Mouse (Mus musculus): Measurements from ENCODE around the gene Man2a1. TPM values are rescaled to one million over a fixed set of nuclear protein-coding genes. Genes with fewer than 3 reads are reported as not detected.

Man2a1 gene
- 54.6 TPM for polyA plus RNA-seq (2014; fragmentation: Illumina TruSeq; extraction: RNeasy Lipid Tissue Mini Kit (QIAGEN cat#74804); ENCODE audit: low read depth, low replicate concordance)

GRCm38 (mm10) chr17:64600372-64601090 lies at the start of gene Man2a1:
Man2a1 (plus strand) TSS chr17:64600736.

Other genes starting within 250 kb of the Man2a1 start
- gene 4930583I09Rik, start 235.3 kb downstream of the Man2a1 start, polyA plus RNA-seq (2014; fragmentation: Illumina TruSeq; extraction: RNeasy Lipid Tissue Mini Kit (QIAGEN cat#74804); ENCODE audit: low read depth, low replicate concordance): 0.81 TPM